Mouse (Mus musculus): ENCODE data around the gene Pmepa1. TPM values are rescaled to one million over a fixed set of nuclear protein-coding genes. Genes with fewer than 3 reads are reported as not detected.

The Pmepa1 gene
- polyA plus RNA-seq, 1 experiment from 2014 or later, result 2.6 TPM

GRCm38 (mm10) chr2:173224097-173224496 is 52.2 kb downstream of the Pmepa1 start:
- H3K9me3 ChIP-seq (ENCODE audit: control insufficient read depth, low read length), result no peaks in the 10 kb centered on the region
- no peak overlapping the region for H3K4me2 ChIP-seq (ENCODE audit: low read depth, severe bottlenecking)
- ATAC-seq (ENCODE audit: insufficient number of reproducible peaks, low FRiP score, low TSS enrichment, low read depth) (no peak), DNase-seq (ENCODE audit: low spot score) (no peak)
- no peak overlapping the region for H3K4me3 ChIP-seq (ENCODE audit: low read depth, low read length)
- no peak overlapping the region for H3K27ac ChIP-seq (replicated peaks; ENCODE audit: low read depth, low read length)
- no peaks in the 10 kb centered on the region; the same call in none of the 2 replicates for H3K36me3 ChIP-seq (ENCODE audit: control insufficient read depth, insufficient read depth, low read length)
- no peak overlapping the region for H3K9ac ChIP-seq (ENCODE audit: low read length)
- WGBS, result 21% methylated on average over 3 of the region's 3 CpGs
- H3K27me3 ChIP-seq (ENCODE audit: control insufficient read depth, insufficient read depth, low read length), result no peaks in the 10 kb centered on the region
- peaks cover 9% of the 10 kb centered on the region; the same call in 1 of the 2 replicates for H3K4me1 ChIP-seq (ENCODE audit: control insufficient read depth, insufficient read depth, low read length)

- ATAC-seq (ENCODE audit: insufficient number of reproducible peaks, low FRiP score, low TSS enrichment, low read depth) (no peak), DNase-seq (ENCODE audit: low spot score) (no peak)
- Histone ChIP-seq H3K4me2 (ENCODE audit: low read depth, severe bottlenecking) (no peak overlapping the region), H3K9me3 (ENCODE audit: control insufficient read depth, low read length) (no peaks in the 10 kb centered on the region), H3K27ac (replicated peaks; ENCODE audit: low read depth, low read length) (no peak overlapping the region), H3K36me3 (ENCODE audit: control insufficient read depth, insufficient read depth, low read length) (no peaks in the 10 kb centered on the region; the same call in none of the 2 replicates), H3K27me3 (ENCODE audit: control insufficient read depth, insufficient read depth, low read length) (no peaks in the 10 kb centered on the region), H3K4me3 (ENCODE audit: low read depth, low read length) (no peak overlapping the region), H3K9ac (ENCODE audit: low read length) (no peak overlapping the region), H3K4me1 (ENCODE audit: control insufficient read depth, insufficient read depth, low read length) (peaks cover 9% of the 10 kb centered on the region; the same call in 1 of the 2 replicates)
- 71% methylated on average over 3 of the region's 3 CpGs for WGBS
Observed at GRCm38 (mm10) chr2:173223496-173223895, 52.8 kb downstream of the Pmepa1 start.

- ATAC-seq (ENCODE audit: insufficient number of reproducible peaks, low FRiP score, low TSS enrichment, low read depth), result no peak
- no peak overlapping the region for H3K4me2 ChIP-seq (ENCODE audit: low read depth, severe bottlenecking)
- H3K36me3 ChIP-seq (ENCODE audit: control insufficient read depth, insufficient read depth, low read length), result no peaks in the 10 kb centered on the region
- no peak overlapping the region for H3K4me3 ChIP-seq (ENCODE audit: low read depth, low read length)
- no peaks in the 10 kb centered on the region for H3K27me3 ChIP-seq (ENCODE audit: control insufficient read depth, insufficient read depth, low read length)
- no peak overlapping the region for H3K9ac ChIP-seq (ENCODE audit: low read length)
- H3K9me3 ChIP-seq (ENCODE audit: control insufficient read depth, low read length), result no peaks in the 10 kb centered on the region
- H3K4me1 ChIP-seq (ENCODE audit: control insufficient read depth, insufficient read depth, low read length), result peaks cover 9% of the 10 kb centered on the region; the same call in 1 of the 2 replicates
- no peak for DNase-seq (ENCODE audit: low spot score)
- no peak overlapping the region for H3K27ac ChIP-seq (replicated peaks; ENCODE audit: low read depth, low read length)
- WGBS, result 90% methylated on average over 9 of the region's 9 CpGs
Observed at GRCm38 (mm10) chr2:173220754-173221153, 55.6 kb downstream of the Pmepa1 start.

GRCm38 (mm10) chr2:173219256-173219954 is 56.9 kb downstream of the Pmepa1 start:
- Histone ChIP-seq H3K4me1 (ENCODE audit: control insufficient read depth, insufficient read depth, low read length) (peaks cover 7% of the 10 kb centered on the region; the same call in 1 of the 2 replicates), H3K4me3 (ENCODE audit: low read depth, low read length) (no peak overlapping the region), H3K9ac (ENCODE audit: low read length) (no peak overlapping the region), H3K36me3 (ENCODE audit: control insufficient read depth, insufficient read depth, low read length) (no peaks in the 10 kb centered on the region), H3K27me3 (ENCODE audit: control insufficient read depth, insufficient read depth, low read length) (no peaks in the 10 kb centered on the region), H3K27ac (replicated peaks; ENCODE audit: low read depth, low read length) (no peak overlapping the region), H3K9me3 (ENCODE audit: control insufficient read depth, low read length) (no peaks in the 10 kb centered on the region), H3K4me2 (ENCODE audit: low read depth, severe bottlenecking) (no peak overlapping the region)
- WGBS, result 49% methylated on average over 10 of the region's 10 CpGs
- DNase-seq (ENCODE audit: low spot score), result peak; percentile 81
- ATAC-seq (ENCODE audit: insufficient number of reproducible peaks, low FRiP score, low TSS enrichment, low read depth), result 0 out of 2 replicates have a peak, but pooled peaks have one; percentile 37

GRCm38 (mm10) chr2:173218416-173219141 is 57.8 kb downstream of the Pmepa1 start, which contains the start of gene Zbp1:
TSS of gene Zbp1 (minus strand) at chr2:173218923.
- Histone ChIP-seq H3K4me1 (ENCODE audit: control insufficient read depth, insufficient read depth, low read length) (peaks cover 3% of the 10 kb centered on the region; the same call in 1 of the 2 replicates), H3K9me3 (ENCODE audit: control insufficient read depth, low read length) (no peaks in the 10 kb centered on the region), H3K27ac (replicated peaks; ENCODE audit: low read depth, low read length) (no peak within 1 kb of the TSS), H3K36me3 (ENCODE audit: control insufficient read depth, insufficient read depth, low read length) (no peaks in the 10 kb centered on the region), H3K4me2 (ENCODE audit: low read depth, severe bottlenecking) (no peak within 1 kb of the TSS), H3K4me3 (ENCODE audit: low read depth, low read length) (no peak within 1 kb of the TSS), H3K27me3 (ENCODE audit: control insufficient read depth, insufficient read depth, low read length) (no peaks in the 10 kb centered on the region), H3K9ac (ENCODE audit: low read length) (no peak within 1 kb of the TSS)
- DNase-seq (ENCODE audit: low spot score) (no peak), ATAC-seq (ENCODE audit: insufficient number of reproducible peaks, low FRiP score, low TSS enrichment, low read depth) (no peak)
- 64% methylated on average over 11 of the region's 11 CpGs for WGBS

GRCm38 (mm10) chr2:173217763-173218258 is 58.5 kb downstream of the Pmepa1 start:
- Histone ChIP-seq H3K27me3 (ENCODE audit: control insufficient read depth, insufficient read depth, low read length) (no peaks in the 10 kb centered on the region), H3K4me2 (ENCODE audit: low read depth, severe bottlenecking) (no peak overlapping the region), H3K36me3 (ENCODE audit: control insufficient read depth, insufficient read depth, low read length) (no peaks in the 10 kb centered on the region), H3K9me3 (ENCODE audit: control insufficient read depth, low read length) (no peaks in the 10 kb centered on the region), H3K9ac (ENCODE audit: low read length) (no peak overlapping the region), H3K4me3 (ENCODE audit: low read depth, low read length) (no peak overlapping the region), H3K4me1 (ENCODE audit: control insufficient read depth, insufficient read depth, low read length) (no peaks in the 10 kb centered on the region), H3K27ac (replicated peaks; ENCODE audit: low read depth, low read length) (no peak overlapping the region)
- no peak for ATAC-seq (ENCODE audit: insufficient number of reproducible peaks, low FRiP score, low TSS enrichment, low read depth)
- no peak for DNase-seq (ENCODE audit: low spot score)
- WGBS, result 92% methylated on average over 5 of the region's 5 CpGs

GRCm38 (mm10) chr2:173217246-173217645 is 59.1 kb downstream of the Pmepa1 start:
- Histone ChIP-seq H3K9ac (ENCODE audit: low read length) (no peak overlapping the region), H3K27ac (replicated peaks; ENCODE audit: low read depth, low read length) (no peak overlapping the region), H3K4me2 (ENCODE audit: low read depth, severe bottlenecking) (no peak overlapping the region), H3K9me3 (ENCODE audit: control insufficient read depth, low read length) (no peaks in the 10 kb centered on the region), H3K4me3 (ENCODE audit: low read depth, low read length) (no peak overlapping the region), H3K27me3 (ENCODE audit: control insufficient read depth, insufficient read depth, low read length) (no peaks in the 10 kb centered on the region), H3K4me1 (ENCODE audit: control insufficient read depth, insufficient read depth, low read length) (no peaks in the 10 kb centered on the region), H3K36me3 (ENCODE audit: control insufficient read depth, insufficient read depth, low read length) (no peaks in the 10 kb centered on the region)
- no peak for ATAC-seq (ENCODE audit: insufficient number of reproducible peaks, low FRiP score, low TSS enrichment, low read depth)
- 64% methylated on average over 3 of the region's 3 CpGs for WGBS
- no peak for DNase-seq (ENCODE audit: low spot score)

GRCm38 (mm10) chr2:173216840-173217239 is 59.5 kb downstream of the Pmepa1 start:
- Histone ChIP-seq H3K9me3 (ENCODE audit: control insufficient read depth, low read length) (no peaks in the 10 kb centered on the region), H3K27ac (replicated peaks; ENCODE audit: low read depth, low read length) (no peak overlapping the region), H3K4me1 (ENCODE audit: control insufficient read depth, insufficient read depth, low read length) (no peaks in the 10 kb centered on the region), H3K36me3 (ENCODE audit: control insufficient read depth, insufficient read depth, low read length) (no peaks in the 10 kb centered on the region), H3K27me3 (ENCODE audit: control insufficient read depth, insufficient read depth, low read length) (no peaks in the 10 kb centered on the region), H3K4me3 (ENCODE audit: low read depth, low read length) (no peak overlapping the region), H3K4me2 (ENCODE audit: low read depth, severe bottlenecking) (no peak overlapping the region), H3K9ac (ENCODE audit: low read length) (no peak overlapping the region)
- no peak for DNase-seq (ENCODE audit: low spot score)
- 86% methylated on average over 7 of the region's 7 CpGs for WGBS
- no peak for ATAC-seq (ENCODE audit: insufficient number of reproducible peaks, low FRiP score, low TSS enrichment, low read depth)

All from limb, embryonic 11.5 days (tissue).